In genomic region chr6:145401140-145401539, GRCm38 (mm10) we compare ENCODE assay signal across 14 mouse cellular contexts.
DNase-seq lines count a peak whose midpoint lies in the region; ATAC-seq and TF ChIP-seq lines count a peak whose summit lies in the region.
"Had no signal": no experiment of that assay in that cellular context is flagged by ENCODE, and none has a peak within 500 bp of the region (broad histone marks: within the 10 kb centered on the region; RNA-seq: fewer than 3 reads in every experiment).

No protein-coding gene starts in this region.

- no peak overlapping the region for H3K4me3 ChIP-seq in limb, embryonic 11.5 days (ENCODE audit: low read depth, low read length)
- H3K4me3 ChIP-seq in limb, embryonic 10.5 days, result no peak overlapping the region
- H3K4me3 ChIP-seq in limb, embryonic 13.5 days, result no peak overlapping the region
- H3K4me3 ChIP-seq in forebrain, embryonic 14.5 days (ENCODE audit: low read depth, low read length), result no peak overlapping the region
- H3K4me3 ChIP-seq in hindbrain, postnatal 0 days (ENCODE audit: low read length), result no peak overlapping the region
- H3K4me3 ChIP-seq: heart, embryonic 15.5 days; left cerebral cortex, adult 2 months; liver, embryonic 13.5 days had no signal

- peaks cover 8% of the 10 kb centered on the region for H3K4me1 ChIP-seq in limb, embryonic 11.5 days (ENCODE audit: control insufficient read depth, insufficient read depth, low read length)
- peaks cover 9% of the 10 kb centered on the region for H3K4me1 ChIP-seq in limb, embryonic 10.5 days
- peaks cover 10% of the 10 kb centered on the region for H3K4me1 ChIP-seq in limb, embryonic 13.5 days
- no peaks in the 10 kb centered on the region for H3K4me1 ChIP-seq in forebrain, embryonic 14.5 days (ENCODE audit: control insufficient read depth, insufficient read depth, low read length)
- H3K4me1 ChIP-seq in hindbrain, postnatal 0 days (ENCODE audit: insufficient read depth, low read length), result no peaks in the 10 kb centered on the region
- H3K4me1 ChIP-seq: liver, embryonic 13.5 days had no signal

- DNase-seq in adrenal gland, postnatal 10 days, result peak; percentile 33
- no peak for DNase-seq in adrenal gland, postnatal 4 days (ENCODE audit: low spot score in 2 of 2)
- DNase-seq in limb, embryonic 11.5 days (ENCODE audit: low spot score), result peak; percentile 32
- DNase-seq in limb, embryonic 10.5 days (ENCODE audit: low spot score), result no peak
- peak; percentile 50 for DNase-seq in forelimb bud, embryonic 11.5 days (ENCODE audit: low read depth, low spot score)
- DNase-seq in forebrain, embryonic 14.5 days (ENCODE audit: low spot score), result no peak
- DNase-seq in hindbrain, postnatal 0 days (ENCODE audit: low spot score), result no peak
- DNase-seq: gastrocnemius, postnatal 14 days; liver, embryonic 13.5 days; thymus, adult 2 months had no signal

- TF ChIP-seq CTCF in hindbrain, postnatal 0 days (IDR thresholded peaks at IDR 0.05; ENCODE audit: low read depth), result no peak

- H3K36me3 ChIP-seq in limb, embryonic 11.5 days (ENCODE audit: control insufficient read depth, insufficient read depth, low read length), result no peaks in the 10 kb centered on the region
- H3K36me3 ChIP-seq in limb, embryonic 10.5 days, result no peaks in the 10 kb centered on the region
- no peaks in the 10 kb centered on the region for H3K36me3 ChIP-seq in limb, embryonic 13.5 days
- no peaks in the 10 kb centered on the region for H3K36me3 ChIP-seq in forebrain, embryonic 14.5 days (ENCODE audit: control insufficient read depth, insufficient read depth, low read length)
- no peaks in the 10 kb centered on the region for H3K36me3 ChIP-seq in hindbrain, postnatal 0 days (ENCODE audit: insufficient read depth, low read length)
- H3K36me3 ChIP-seq: heart, embryonic 15.5 days; liver, embryonic 13.5 days had no signal

- WGBS in limb, embryonic 11.5 days, result 10% methylated on average over 4 of the region's 4 CpGs
- 15% methylated on average over 4 of the region's 4 CpGs for WGBS in limb, embryonic 10.5 days
- 14% methylated on average over 4 of the region's 4 CpGs for WGBS in limb, embryonic 13.5 days
- WGBS in forebrain, embryonic 14.5 days, result 25% methylated on average over 4 of the region's 4 CpGs
- 39% methylated on average over 4 of the region's 4 CpGs for WGBS in hindbrain, postnatal 0 days

- H3K4me2 ChIP-seq in limb, embryonic 11.5 days (ENCODE audit: low read depth, severe bottlenecking), result no peak overlapping the region
- H3K4me2 ChIP-seq in limb, embryonic 13.5 days (replicated peaks), result peak overlapping the region; percentile 21; the same call in 1 of the 2 replicates
- H3K4me2 ChIP-seq in forebrain, embryonic 14.5 days (ENCODE audit: low read length), result no peak overlapping the region
- no peak overlapping the region for H3K4me2 ChIP-seq in hindbrain, postnatal 0 days (ENCODE audit: low read depth, low read length)
- H3K4me2 ChIP-seq: heart, embryonic 15.5 days; liver, embryonic 13.5 days had no signal

- H3K9me3 ChIP-seq in limb, embryonic 11.5 days (ENCODE audit: control insufficient read depth, low read length), result no peaks in the 10 kb centered on the region
- H3K9me3 ChIP-seq in limb, embryonic 10.5 days (replicated peaks), result no peaks in the 10 kb centered on the region
- no peaks in the 10 kb centered on the region; the same call in 1 of the 2 replicates for H3K9me3 ChIP-seq in limb, embryonic 13.5 days
- no peaks in the 10 kb centered on the region for H3K9me3 ChIP-seq in forebrain, embryonic 14.5 days (replicated peaks; ENCODE audit: control insufficient read depth, low read length)
- no peaks in the 10 kb centered on the region for H3K9me3 ChIP-seq in hindbrain, postnatal 0 days (ENCODE audit: low read length)
- H3K9me3 ChIP-seq: heart, embryonic 15.5 days; liver, embryonic 13.5 days had no signal

- ATAC-seq in limb, embryonic 11.5 days (ENCODE audit: insufficient number of reproducible peaks, low FRiP score, low TSS enrichment, low read depth), result peak; percentile 51; the same call in 1 of the 2 replicates
- no peak for ATAC-seq in limb, embryonic 13.5 days (ENCODE audit: low FRiP score, low read depth)
- ATAC-seq in forebrain, embryonic 14.5 days, result no peak
- no peak for ATAC-seq in hindbrain, postnatal 0 days
- ATAC-seq: inflammation-experienced regulatory T-cells, adult 6 months had no signal

- no peak overlapping the region for H3K27ac ChIP-seq in limb, embryonic 11.5 days (replicated peaks; ENCODE audit: low read depth, low read length)
- H3K27ac ChIP-seq in limb, embryonic 10.5 days, result no peak overlapping the region
- H3K27ac ChIP-seq in limb, embryonic 13.5 days, result no peak overlapping the region
- H3K27ac ChIP-seq in forebrain, embryonic 14.5 days (ENCODE audit: low read depth, low read length), result no peak overlapping the region
- no peak overlapping the region for H3K27ac ChIP-seq in hindbrain, postnatal 0 days
- H3K27ac ChIP-seq: heart, embryonic 15.5 days; left cerebral cortex, adult 2 months; liver, embryonic 13.5 days had no signal

- no peak overlapping the region for H3K9ac ChIP-seq in limb, embryonic 11.5 days (ENCODE audit: low read length)
- no peak overlapping the region for H3K9ac ChIP-seq in limb, embryonic 13.5 days
- no peak overlapping the region for H3K9ac ChIP-seq in forebrain, embryonic 14.5 days (ENCODE audit: low read length)
- H3K9ac ChIP-seq in hindbrain, postnatal 0 days (replicated peaks; ENCODE audit: low read length), result no peak overlapping the region
- H3K9ac ChIP-seq: heart, embryonic 15.5 days; liver, embryonic 13.5 days had no signal

- H3K27me3 ChIP-seq in limb, embryonic 11.5 days (ENCODE audit: control insufficient read depth, insufficient read depth, low read length), result no peaks in the 10 kb centered on the region
- H3K27me3 ChIP-seq in limb, embryonic 10.5 days (ENCODE audit: low read depth, poor library complexity, severe bottlenecking), result no peaks in the 10 kb centered on the region
- H3K27me3 ChIP-seq in limb, embryonic 13.5 days, result no peaks in the 10 kb centered on the region; the same call in 1 of the 2 replicates
- no peaks in the 10 kb centered on the region for H3K27me3 ChIP-seq in forebrain, embryonic 14.5 days (replicated peaks; ENCODE audit: control insufficient read depth, insufficient read depth, low read length)
- H3K27me3 ChIP-seq in hindbrain, postnatal 0 days (ENCODE audit: insufficient read depth, low read length), result no peaks in the 10 kb centered on the region
- H3K27me3 ChIP-seq: heart, embryonic 15.5 days; liver, embryonic 13.5 days had no signal

Comparison
In these comparisons a context has a peak if more than half of its experiments do, and no peak if none do; other contexts are left out.
1. DNase-seq: peak in adrenal gland, postnatal 10 days (single experiment), limb, embryonic 11.5 days (single experiment) and forelimb bud, embryonic 11.5 days (single experiment); none in adrenal gland, postnatal 4 days (0 of 2), limb, embryonic 10.5 days (single experiment), forebrain, embryonic 14.5 days (single experiment) and hindbrain, postnatal 0 days (single experiment).